Mouse (Mus musculus): ENCODE data around the gene Six1.
"Not testable (repeated sequence)": the region's sequence is repeated elsewhere in the genome, so short reads cannot be mapped to it uniquely, and the experiment has no call there.

The Six1 gene

DNA sequence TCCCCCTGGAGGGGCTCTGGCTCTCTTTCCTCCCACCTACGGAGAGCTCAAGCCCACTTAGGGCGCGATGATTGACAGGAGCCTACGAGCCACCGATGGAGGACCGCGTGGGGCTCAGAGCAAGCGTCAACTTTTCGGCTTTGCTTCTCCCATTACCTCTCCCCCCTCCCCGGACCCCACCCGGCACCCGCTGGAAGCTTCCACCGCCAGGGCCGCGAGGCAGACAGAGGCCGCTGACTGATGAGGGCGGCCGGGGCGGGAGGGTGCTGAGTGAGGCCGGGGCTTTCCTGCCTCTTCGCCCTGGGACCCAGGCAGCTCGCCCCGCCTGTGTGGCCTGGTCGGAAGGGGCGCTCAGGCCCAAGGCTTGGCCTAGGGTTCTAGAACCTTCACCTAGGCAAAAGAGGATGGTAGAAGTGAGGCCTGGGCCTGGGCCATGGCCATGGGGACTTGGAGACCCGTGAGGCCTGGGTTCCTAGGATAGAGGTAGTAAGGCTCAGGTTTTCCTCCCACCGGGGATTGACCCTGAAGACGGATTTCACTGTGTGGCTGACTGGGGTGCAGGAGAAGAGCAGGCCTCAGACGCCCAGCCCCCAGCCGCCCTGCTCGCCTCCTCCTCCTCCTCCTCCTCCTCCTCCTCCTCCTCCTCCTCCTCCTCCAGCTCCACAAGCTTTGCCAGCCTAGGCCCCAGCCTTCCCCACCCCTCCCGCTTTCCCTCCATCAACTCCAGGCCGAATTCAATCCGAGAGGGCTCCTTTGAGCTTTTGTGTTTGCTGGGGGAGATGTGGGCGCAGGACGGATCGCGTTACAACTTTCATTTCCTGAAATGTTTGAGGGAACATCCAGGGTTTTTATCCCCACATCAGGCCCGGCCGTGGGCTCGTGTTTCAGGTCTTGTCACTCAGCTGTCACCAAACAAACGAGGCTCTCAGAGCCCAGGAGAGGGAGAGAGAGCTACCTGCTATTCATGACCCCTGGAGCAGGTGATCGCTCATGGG lies 18.5 kb downstream of the Six1 start:
- DNase-seq (ENCODE audit: low spot score in 2 of 2): no peak

DNA sequence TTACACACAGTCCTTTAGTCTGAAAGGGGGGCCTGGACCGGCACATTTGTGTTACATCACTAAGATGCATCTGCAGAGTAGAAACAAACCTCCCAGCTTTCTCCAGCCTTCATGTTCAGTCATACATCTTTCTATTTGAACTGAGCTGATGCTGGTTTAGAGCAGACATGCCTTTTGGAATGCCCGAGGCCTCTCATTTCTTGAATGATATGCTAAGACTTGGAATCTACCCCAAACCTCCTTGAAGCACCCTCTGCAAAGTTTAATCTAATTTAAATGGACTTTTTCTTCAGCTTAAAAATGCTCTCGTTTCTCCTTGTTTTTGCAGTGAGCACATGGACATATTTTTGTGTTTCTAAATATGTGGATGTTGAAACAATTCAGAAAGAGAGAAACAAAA lies 21.0 kb downstream of the Six1 start:
- no peak for DNase-seq (ENCODE audit: low spot score in 2 of 2)

DNA sequence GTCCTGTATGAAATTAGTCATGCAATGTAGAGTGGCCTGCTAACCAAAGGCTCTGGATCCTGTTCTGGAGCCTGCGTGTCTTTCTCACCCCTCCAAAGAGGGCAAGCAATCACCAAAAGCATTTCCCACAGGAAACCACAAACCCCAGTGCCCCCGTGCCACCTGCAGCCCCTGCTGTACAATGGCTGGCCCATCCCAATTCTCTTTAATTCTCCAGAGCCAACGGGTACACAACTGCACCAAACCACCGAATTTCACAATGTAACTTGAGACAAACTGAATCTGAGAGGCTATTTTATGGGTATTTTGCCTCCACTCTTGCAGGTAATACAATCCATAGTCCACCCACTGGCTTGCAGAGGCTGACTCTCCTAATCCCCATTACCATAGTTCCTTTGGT lies 22.4 kb downstream of the Six1 start:
- DNase-seq (ENCODE audit: low spot score in 2 of 2): no peak

DNA sequence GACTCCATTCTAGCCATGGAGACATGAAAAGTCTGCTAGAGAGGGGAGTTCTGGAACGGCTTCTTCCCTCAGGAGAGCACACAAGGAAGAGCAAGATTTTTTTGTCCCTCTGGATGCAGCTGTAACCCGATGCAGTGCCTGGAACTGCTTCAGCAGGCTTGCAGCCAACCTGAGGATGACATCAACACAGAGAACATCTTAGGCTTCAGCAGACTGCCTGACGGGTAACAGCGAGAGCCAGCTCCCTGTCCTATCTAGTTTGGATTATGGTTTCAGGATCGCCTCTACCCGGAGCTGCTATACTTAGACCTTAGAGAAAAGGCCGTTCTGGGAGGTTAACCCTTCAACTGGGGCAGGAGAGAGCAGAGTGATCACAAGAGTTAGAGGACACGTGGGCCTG lies 28.2 kb downstream of the Six1 start:
- no peak for DNase-seq (ENCODE audit: low spot score in 2 of 2)

DNA sequence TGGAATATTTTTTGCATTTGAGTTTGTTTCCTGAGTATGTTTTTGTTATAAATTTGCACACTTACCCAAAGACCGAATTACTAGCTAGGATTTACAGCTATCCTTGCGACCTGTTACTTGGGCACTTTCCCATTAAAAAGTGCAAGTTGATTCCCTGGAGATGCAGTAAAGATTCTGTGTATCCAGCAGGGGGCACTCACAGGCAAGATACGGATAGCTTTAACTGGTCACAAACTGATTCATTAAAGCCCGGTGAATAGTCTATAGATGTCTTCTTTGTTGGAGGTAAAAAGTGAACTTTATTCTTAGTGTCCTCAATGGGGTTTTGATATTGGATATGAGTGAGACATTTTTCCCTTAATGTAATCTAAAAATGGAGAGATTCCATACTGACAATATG lies 32.7 kb downstream of the Six1 start:
- peak; percentile 25 to 71 for DNase-seq (ENCODE audit: low spot score in 2 of 2)

DNA sequence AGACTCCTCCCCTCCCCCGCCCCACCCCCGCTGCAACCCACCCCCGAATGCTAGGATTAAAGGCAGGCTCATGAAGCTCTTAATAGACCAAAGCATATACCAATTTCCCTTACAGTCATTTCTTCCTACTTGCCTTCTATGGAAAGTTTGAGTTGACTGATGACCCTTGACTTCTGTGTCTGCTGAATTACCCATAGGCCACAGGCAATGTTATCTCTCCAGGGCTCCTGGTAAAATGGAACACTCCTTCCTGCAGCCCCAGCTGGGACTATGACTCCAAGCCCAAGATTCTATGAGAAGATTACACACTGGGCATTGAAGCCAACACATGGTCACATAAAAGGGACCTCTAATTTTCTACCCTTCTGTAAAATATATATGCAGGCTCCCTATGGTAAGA lies 33.3 kb downstream of the Six1 start:
- no peak for DNase-seq (ENCODE audit: low spot score in 2 of 2)

- no peak for DNase-seq (ENCODE audit: low spot score in 2 of 2)
These were observed 34.8 kb downstream of the Six1 start for GRCm38 (mm10) chr12:73018838-73019237.

GRCm38 (mm10) chr12:73016171-73016570 lies 37.5 kb downstream of the Six1 start:
- no peak for DNase-seq (ENCODE audit: low spot score in 2 of 2)

GRCm38 (mm10) chr12:73014311-73014710 lies 39.4 kb downstream of the Six1 start:
- no peak for DNase-seq (ENCODE audit: low spot score in 2 of 2)

DNA sequence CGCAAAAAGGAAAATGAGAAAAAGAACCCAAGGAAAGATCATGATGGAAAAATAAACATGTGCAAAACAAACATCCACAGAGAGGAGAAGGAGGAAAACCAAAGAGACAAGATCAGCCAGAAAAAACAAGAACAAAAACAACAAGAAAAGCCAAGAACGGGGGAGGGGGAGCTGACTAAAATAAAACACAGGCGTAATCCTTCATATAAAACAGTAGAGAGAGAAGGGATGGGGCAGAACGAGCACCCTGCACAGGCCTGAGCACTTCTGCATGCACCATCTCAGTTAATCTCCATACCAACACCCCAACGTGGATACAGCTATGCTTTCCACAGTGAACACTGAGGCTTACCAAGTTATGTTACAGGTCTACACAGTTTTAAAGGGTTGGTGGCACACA lies 40.9 kb downstream of the Six1 start:
- DNase-seq (ENCODE audit: low spot score in 2 of 2): no peak

GRCm38 (mm10) chr12:73012136-73012785 lies 41.4 kb downstream of the Six1 start:
- no peak for DNase-seq (ENCODE audit: low spot score in 2 of 2)

DNA sequence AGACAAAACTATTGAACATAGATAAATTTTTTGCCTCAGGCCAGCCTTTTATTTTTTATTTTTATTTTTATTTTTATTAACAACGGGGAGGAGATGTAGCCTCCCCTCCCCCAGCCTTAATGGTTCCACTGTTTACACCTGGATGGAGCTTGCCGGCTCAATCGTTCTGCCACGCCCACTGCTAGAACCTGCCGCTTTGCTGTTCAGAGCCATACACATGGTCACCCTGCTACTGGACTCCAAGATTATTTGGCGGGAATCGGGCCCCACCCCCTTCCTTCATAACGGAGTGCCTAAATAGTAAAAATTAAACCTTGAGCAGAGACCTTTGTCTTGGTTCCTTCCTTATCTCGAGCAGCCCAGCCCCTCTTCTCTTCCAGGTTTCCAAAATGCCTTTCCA lies 50.8 kb downstream of the Six1 start:
- not testable (repeated sequence) for DNase-seq (ENCODE audit: low spot score in 2 of 2)

DNA sequence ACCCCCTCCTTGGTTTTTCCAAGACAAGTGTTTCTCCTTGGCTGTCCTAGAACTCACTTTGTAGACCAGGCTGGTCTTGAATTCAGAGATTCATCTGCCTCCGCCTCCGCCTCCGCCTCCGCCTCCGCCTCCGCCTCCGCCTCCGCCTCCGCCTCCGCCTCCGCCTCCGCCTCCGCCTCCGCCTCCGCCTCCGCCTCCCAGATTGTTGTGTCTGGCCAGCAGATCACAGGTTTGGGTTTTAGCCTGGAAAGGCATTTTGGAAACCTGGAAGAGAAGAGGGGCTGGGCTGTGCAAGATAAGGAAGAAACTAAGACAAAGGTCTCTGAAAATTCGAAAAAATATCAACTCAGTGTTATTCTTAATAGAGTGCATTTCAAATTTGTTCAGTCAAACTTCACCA lies 51.4 kb downstream of the Six1 start:
- DNase-seq (ENCODE audit: low spot score in 2 of 2): peak in 1 of 2 experiments; percentile 23

GRCm38 (mm10) chr12:72998105-72999001 lies 55.3 kb downstream of the Six1 start:
- no peak for DNase-seq (ENCODE audit: low spot score in 2 of 2)

GRCm38 (mm10) chr12:72996646-72997045 lies 57.0 kb downstream of the Six1 start:
- no peak for DNase-seq (ENCODE audit: low spot score in 2 of 2)

Measured in spleen, postnatal 4 days (tissue).